Mouse (Mus musculus) olfactory bulb, adult 2 months (tissue): Measurements from ENCODE around the gene 4933411K16Rik.

Source experiments
- CTCF ChIP-seq: fragments of 200-500 bp; IDR thresholded peaks from 2 replicates; pipeline ENCODE4 v1.5.1; 2012; ENCODE audit warnings: low read depth, mild to moderate bottlenecking, low read length, moderate library complexity; ENCODE audit not compliant: insufficient read depth
- POLR2A ChIP-seq: fragments of 200-500 bp; IDR thresholded peaks from 2 replicates; pipeline ENCODE4 v1.6.1; 2012; ENCODE audit warnings: mild to moderate bottlenecking, low read depth, low read length, moderate library complexity; ENCODE audit not compliant: insufficient read depth

DNA sequence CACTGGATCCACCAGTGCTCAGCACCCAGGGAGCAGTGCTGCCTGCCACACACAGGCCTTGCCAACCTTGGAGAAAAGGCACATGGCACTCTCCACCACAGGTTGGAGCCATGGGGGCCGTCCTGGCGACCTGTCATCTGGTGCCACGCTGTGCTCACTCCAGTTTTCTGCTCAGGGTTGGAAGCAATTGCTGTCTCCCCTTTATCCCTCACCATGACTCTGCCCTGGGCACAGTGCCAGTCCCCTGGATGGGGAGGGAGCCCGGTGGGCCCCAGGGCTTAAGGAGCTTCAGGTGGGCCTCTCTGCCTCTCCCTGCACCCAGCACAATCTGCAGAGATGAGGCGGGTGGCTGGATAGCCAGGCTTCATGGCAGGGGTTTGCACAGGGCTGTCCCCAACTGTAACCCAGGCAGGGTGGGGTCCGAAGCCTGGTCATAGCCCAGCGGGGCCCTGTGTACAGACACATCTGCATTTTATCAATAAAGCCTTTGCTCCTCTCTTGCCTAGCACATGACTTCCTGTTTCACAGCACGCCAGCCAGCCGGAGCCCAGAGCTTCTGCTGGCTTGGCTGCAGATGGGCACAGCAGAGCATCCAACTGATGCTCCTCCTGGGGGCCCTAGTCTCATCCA is 17.8 kb upstream of the 4933411K16Rik start:
- no peak for TF ChIP-seq CTCF
- TF ChIP-seq POLR2A, result no peak
